Mouse (Mus musculus): ENCODE data around the gene Gli2.

The Gli2 gene

GRCm38 (mm10) chr1:118789871-118790270 lies 263.5 kb downstream of the Gli2 start:
- no peak for DNase-seq

- DNase-seq, result no peak
These were observed 264.0 kb downstream of the Gli2 start for GRCm38 (mm10) chr1:118789468-118789867.

GRCm38 (mm10) chr1:118788813-118789212 lies 264.6 kb downstream of the Gli2 start:
- DNase-seq, result no peak

- no peak for DNase-seq
These were observed 265.9 kb downstream of the Gli2 start for GRCm38 (mm10) chr1:118787486-118787885.
